Mouse (Mus musculus) megakaryocyte, embryonic 14.5 days (primary cell): ENCODE measurements around the gene Fuca2. TPM values are rescaled to one million over a fixed set of nuclear protein-coding genes. Genes with fewer than 3 reads are reported as not detected.

Experiments
- H3K27me3 ChIP-seq: replicated peaks from 2 replicates; pipeline ENCODE3; 2012; ENCODE audit warnings: inconsistent platforms
- H3K36me3 ChIP-seq: replicated peaks from 2 replicates; pipeline ENCODE3; 2012; ENCODE audit warnings: low read length, inconsistent platforms, mixed read lengths
- H3K4me1 ChIP-seq: 2 replicates; pipeline ENCODE4 v1.6.1; 2012; ENCODE audit warnings: inconsistent platforms
- H3K4me3 ChIP-seq: replicated peaks from 2 replicates; pipeline ENCODE3; 2012; ENCODE audit warnings: moderate library complexity, mild to moderate bottlenecking, inconsistent platforms
- H3K9me3 ChIP-seq: 2 replicates; pipeline ENCODE4 v1.6.1; 2012; ENCODE audit warnings: inconsistent platforms
- FLI1 ChIP-seq: IDR thresholded peaks from 2 replicates; pipeline ENCODE4 v1.6.1; 2012; ENCODE audit warnings: low read length, inconsistent platforms, mixed read lengths
- GATA1 ChIP-seq: IDR thresholded peaks from 3 replicates; pipeline ENCODE4 v1.6.1; 2012; ENCODE audit warnings: mixed read lengths, low read length, inconsistent platforms, borderline replicate concordance
- polyA plus RNA-seq: library from polyadenylated mRNA; stranded (reverse); fragments of >175 nt; gene quantifications from 2 replicates; pipeline ENCODE4 v1.2.3, GENCODE M21; 2012; ENCODE audit warnings: low replicate concordance; ENCODE audit not compliant: insufficient read depth

Fuca2 gene
- polyA plus RNA-seq, 1 experiment, result 5.2 TPM

GRCm38 (mm10) chr10:13564364-13565079 is 65.2 kb downstream of the Fuca2 start:
- peaks cover 45% of the 10 kb centered on the region for H3K36me3 ChIP-seq
- no peaks in the 10 kb centered on the region for H3K9me3 ChIP-seq
- H3K4me3 ChIP-seq, result peak overlapping the region; percentile 65
- H3K27me3 ChIP-seq, result no peaks in the 10 kb centered on the region
- peaks cover under 1% of the 10 kb centered on the region for H3K4me1 ChIP-seq
- TF ChIP-seq GATA1, result no peak

- TF ChIP-seq GATA1 (no peak), FLI1 (no peak)
- peaks cover 6% of the 10 kb centered on the region for H3K4me1 ChIP-seq
- H3K36me3 ChIP-seq, result peaks cover 41% of the 10 kb centered on the region
- H3K27me3 ChIP-seq, result no peaks in the 10 kb centered on the region
- no peaks in the 10 kb centered on the region for H3K9me3 ChIP-seq
- no peak overlapping the region for H3K4me3 ChIP-seq
Observed at GRCm38 (mm10) chr10:13565080-13565448, 65.7 kb downstream of the Fuca2 start.

- TF ChIP-seq GATA1, result no peak
- TF ChIP-seq FLI1, result no peak
- Histone ChIP-seq H3K36me3 (peaks cover 28% of the 10 kb centered on the region), H3K9me3 (no peaks in the 10 kb centered on the region)
Observed at GRCm38 (mm10) chr10:13566393-13566792, 67.1 kb downstream of the Fuca2 start.

More at GRCm38 (mm10) chr10:13566393-13566792, 67.1 kb downstream of the Fuca2 start:
- Histone ChIP-seq H3K4me3 (no peak overlapping the region), H3K27me3 (no peaks in the 10 kb centered on the region), H3K4me1 (peaks cover 8% of the 10 kb centered on the region)

Other genes starting within 250 kb of the Fuca2 start
- gene Phactr2, start 25.1 kb upstream of the Fuca2 start, polyA plus RNA-seq, result 1.5 and 2.3 TPM in 2 replicates
- 1.3 TPM in 1 of 2 replicates, not detected in the other for gene Adat2, start 53.4 kb downstream of the Fuca2 start, polyA plus RNA-seq
- gene Pex3, start 53.6 kb downstream of the Fuca2 start, polyA plus RNA-seq, result 3.0 and 7.9 TPM in 2 replicates